Mouse (Mus musculus) NIH3T3 (cell line): Measurements from ENCODE around the gene Jag1.

Experiments used
- DNase-seq: peaks from one replicate; pipeline ENCODE4 v3.0.0-alpha.2; 2012; ENCODE audit warnings: low read depth

The Jag1 gene

DNA sequence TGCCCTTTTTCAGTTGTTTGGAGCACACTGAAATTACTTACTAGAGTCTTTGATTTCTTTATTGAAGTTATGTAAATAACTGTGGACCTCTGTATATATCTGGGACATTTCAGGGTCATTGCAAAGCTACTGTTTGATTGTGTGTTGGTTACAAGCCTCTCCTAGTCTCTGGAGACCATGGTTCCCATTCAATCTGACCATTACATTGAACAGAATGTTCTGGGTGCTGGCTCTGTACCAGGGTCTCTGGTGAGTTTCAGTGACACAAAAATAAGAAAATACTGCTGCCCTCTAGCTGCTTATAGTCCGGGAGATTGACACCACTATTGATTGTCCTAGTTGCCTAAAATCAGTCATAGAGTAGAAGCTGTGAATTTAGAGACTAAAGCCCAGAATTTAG, 66.5 kb downstream of the Jag1 start:
- no peak for DNase-seq

DNA sequence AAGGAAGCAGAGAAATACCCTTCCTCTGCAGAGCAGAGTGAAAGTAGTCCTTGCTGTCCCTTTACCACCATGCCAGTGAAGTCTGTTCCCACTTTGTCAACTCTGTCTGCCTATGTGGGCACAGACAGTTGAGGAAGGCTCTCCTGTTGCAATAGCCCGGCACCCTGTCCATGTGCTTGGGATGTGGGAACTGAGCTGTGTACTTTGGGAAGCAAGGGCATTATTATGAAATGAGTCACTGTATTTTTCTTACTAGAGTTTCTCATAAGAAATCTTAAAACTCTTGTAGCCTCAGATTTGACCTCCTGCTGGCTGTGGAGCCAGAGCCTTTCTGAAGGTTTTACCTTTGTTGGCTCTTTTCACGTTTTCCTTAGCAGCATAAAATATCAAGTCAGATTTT, 67.1 kb downstream of the Jag1 start:
- DNase-seq = peak; percentile 76

DNA sequence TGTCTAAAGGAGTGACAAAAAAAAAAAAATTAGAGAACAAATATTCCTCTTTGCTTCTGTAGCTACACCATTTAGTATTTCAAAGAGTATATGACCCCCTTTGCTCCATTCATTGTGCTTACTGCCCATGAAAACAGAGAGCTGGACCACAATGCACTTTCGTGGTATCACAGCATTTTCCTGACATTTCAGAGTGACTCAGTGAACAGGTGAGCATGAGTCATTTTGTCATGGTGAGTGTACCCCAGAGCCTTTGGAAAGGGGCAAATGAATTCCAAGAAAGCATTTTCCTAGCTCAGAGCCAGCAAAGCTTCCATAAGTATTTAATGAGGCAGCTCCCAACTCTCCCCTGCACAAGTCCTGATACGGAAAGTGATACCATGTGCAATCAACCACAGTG, 72.3 kb downstream of the Jag1 start:
- peak; percentile 17 for DNase-seq
